Mouse (Mus musculus) forebrain, embryonic 10.5 days (tissue): ENCODE data around the gene Gnai1. TPM values are rescaled to one million over a fixed set of nuclear protein-coding genes. Genes with fewer than 3 reads are reported as not detected.
A peak's percentile ranks its signal among the peaks of the same experiment; 100 is the strongest.
"Not testable (repeated sequence)": the region's sequence is repeated elsewhere in the genome, so short reads cannot be mapped to it uniquely, and the experiment has no call there.

Experiments
- DNase-seq: peaks from one replicate; pipeline ENCODE4 v3.0.0-alpha.2; 2017; ENCODE audit warnings: low spot score; ENCODE audit errors: extremely low spot score
- H3K27ac ChIP-seq: fragments of 300-500 bp; sonication (generic); 2 replicates; pipeline ENCODE4 v1.5.1; 2016; ENCODE audit warnings: mild to moderate bottlenecking
- H3K27me3 ChIP-seq: fragments of 300-500 bp; sonication (generic); 2 replicates; pipeline ENCODE4 v1.6.1; 2016; ENCODE audit warnings: mild to moderate bottlenecking; ENCODE audit not compliant: poor library complexity, severe bottlenecking
- H3K36me3 ChIP-seq: fragments of 300-500 bp; sonication (generic); replicated peaks from 2 replicates; pipeline ENCODE4 v1.6.1; 2016; ENCODE audit warnings: mild to moderate bottlenecking, moderate library complexity
- H3K4me1 ChIP-seq: fragments of 300-500 bp; sonication (generic); 2 replicates; pipeline ENCODE4 v1.6.1; 2016
- H3K4me3 ChIP-seq: fragments of 300-500 bp; sonication (generic); 2 replicates; pipeline ENCODE4 v1.5.1; 2016; ENCODE audit warnings: mild to moderate bottlenecking, moderate library complexity
- H3K9me3 ChIP-seq: fragments of 300-500 bp; sonication (generic); 2 replicates; pipeline ENCODE4 v1.6.1; 2016; ENCODE audit warnings: mild to moderate bottlenecking, moderate library complexity
- WGBS: fragments of 180-500 bp; shearing (Covaris S2); methylation state at CpG from one replicate; pipeline ENCODE4 v1.1.7; 2016; 5-methylcytosine and 5-hydroxymethylcytosine counted together
- polyA plus RNA-seq: library from polyadenylated mRNA; unstranded; fragments of >200 nt; fragmentation: Nextera tagmentation; extraction: Ambion mirVana; gene quantifications from 2 replicates; pipeline ENCODE4 v1.2.1, GENCODE M21; 2016

Gnai1 gene
- polyA plus RNA-seq, result 11.2 and 11.6 TPM in 2 replicates

- Histone ChIP-seq H3K27ac (peak within 1 kb of the TSS; percentile 89), H3K4me1 (peaks cover 15% of the 10 kb centered on the region), H3K36me3 (no peaks in the 10 kb centered on the region), H3K9me3 (no peaks in the 10 kb centered on the region), H3K27me3 (peaks cover 23% of the 10 kb centered on the region), H3K4me3 (peak within 1 kb of the TSS; percentile 82)
- 4% methylated on average over 44 of the region's 76 CpGs for WGBS
- peak; percentile 76 for DNase-seq
Measured at GRCm38 (mm10) chr5:18360281-18360819, at the start of gene Gnai1. TSS of gene Gnai1 (minus strand) at chr5:18360355.

- DNase-seq, result no peak
- no peaks in the 10 kb centered on the region for H3K27me3 ChIP-seq
- peaks cover 5% of the 10 kb centered on the region for H3K4me1 ChIP-seq
- H3K9me3 ChIP-seq, result no peaks in the 10 kb centered on the region
- WGBS, result 8% methylated on average over 2 of the region's 2 CpGs
- H3K4me3 ChIP-seq, result no peak overlapping the region
- H3K36me3 ChIP-seq, result no peaks in the 10 kb centered on the region
- H3K27ac ChIP-seq, result no peak overlapping the region
Measured at GRCm38 (mm10) chr5:18367864-18368263, 7.7 kb upstream of the Gnai1 start.

GRCm38 (mm10) chr5:18365460-18365859 is 5.3 kb upstream of the Gnai1 start:
- 90% methylated on average over 3 of the region's 3 CpGs for WGBS
- no peak for DNase-seq
- no peaks in the 10 kb centered on the region for H3K36me3 ChIP-seq

GRCm38 (mm10) chr5:18360956-18361355 is 801 bp upstream of the Gnai1 start:
- Histone ChIP-seq H3K4me3 (peak overlapping the region; percentile 82), H3K4me1 (peaks cover 15% of the 10 kb centered on the region), H3K27ac (no peak overlapping the region), H3K27me3 (peaks cover 23% of the 10 kb centered on the region), H3K36me3 (no peaks in the 10 kb centered on the region), H3K9me3 (no peaks in the 10 kb centered on the region)
- DNase-seq, result no peak
- WGBS, result 28% methylated on average over 6 of the region's 6 CpGs

More at GRCm38 (mm10) chr5:18365460-18365859, 5.3 kb upstream of the Gnai1 start:
- no peaks in the 10 kb centered on the region for H3K9me3 ChIP-seq
- H3K27me3 ChIP-seq, result peaks cover 14% of the 10 kb centered on the region
- H3K4me3 ChIP-seq, result no peak overlapping the region
- H3K4me1 ChIP-seq, result peaks cover 9% of the 10 kb centered on the region
- no peak overlapping the region for H3K27ac ChIP-seq

GRCm38 (mm10) chr5:18359376-18360280 is 527 bp downstream of the Gnai1 start:
- peak; percentile 66 for DNase-seq
- WGBS, result under 1% methylated on average over 76 of the region's 76 CpGs

GRCm38 (mm10) chr5:18358778-18359177 is 1.4 kb downstream of the Gnai1 start:
- WGBS, result 42% methylated on average over 6 of the region's 6 CpGs
- peaks cover 15% of the 10 kb centered on the region for H3K4me1 ChIP-seq
- no peaks in the 10 kb centered on the region for H3K9me3 ChIP-seq
- H3K27me3 ChIP-seq, result peaks cover 23% of the 10 kb centered on the region
- peak overlapping the region; percentile 82 for H3K4me3 ChIP-seq
- no peak for DNase-seq
- H3K36me3 ChIP-seq, result no peaks in the 10 kb centered on the region
- no peak overlapping the region for H3K27ac ChIP-seq

More at GRCm38 (mm10) chr5:18359376-18360280, 527 bp downstream of the Gnai1 start:
- peaks cover 15% of the 10 kb centered on the region for H3K4me1 ChIP-seq
- H3K27me3 ChIP-seq, result peaks cover 23% of the 10 kb centered on the region
- no peaks in the 10 kb centered on the region for H3K9me3 ChIP-seq
- H3K36me3 ChIP-seq, result no peaks in the 10 kb centered on the region
- H3K4me3 ChIP-seq, result peak overlapping the region; percentile 82
- peak overlapping the region; percentile 89 for H3K27ac ChIP-seq

- peak; percentile 27 for DNase-seq
- H3K4me3 ChIP-seq, result no peak overlapping the region
- 14% methylated on average over 3 of the region's 3 CpGs for WGBS
- peaks cover 23% of the 10 kb centered on the region for H3K27me3 ChIP-seq
- H3K36me3 ChIP-seq, result no peaks in the 10 kb centered on the region
- H3K9me3 ChIP-seq, result no peaks in the 10 kb centered on the region
- H3K4me1 ChIP-seq, result peaks cover 15% of the 10 kb centered on the region
- H3K27ac ChIP-seq, result no peak overlapping the region
Measured at GRCm38 (mm10) chr5:18358191-18358590, 2.0 kb downstream of the Gnai1 start.

- no peak overlapping the region for H3K4me3 ChIP-seq
- peaks cover 10% of the 10 kb centered on the region for H3K9me3 ChIP-seq
- no peaks in the 10 kb centered on the region for H3K27me3 ChIP-seq
- H3K27ac ChIP-seq, result no peak overlapping the region
- no peaks in the 10 kb centered on the region for H3K4me1 ChIP-seq
- 90% methylated on average over 3 of the region's 3 CpGs for WGBS
- no peak for DNase-seq
- H3K36me3 ChIP-seq, result peaks cover 4% of the 10 kb centered on the region; the same call in 1 of the 2 replicates
Measured at GRCm38 (mm10) chr5:18347297-18347696, 12.9 kb downstream of the Gnai1 start.

- 95% methylated on average over 4 of the region's 4 CpGs for WGBS
- no peak for DNase-seq
- no peak overlapping the region for H3K27ac ChIP-seq
- H3K36me3 ChIP-seq, result peaks cover 4% of the 10 kb centered on the region; the same call in 1 of the 2 replicates
- H3K9me3 ChIP-seq, result peaks cover 10% of the 10 kb centered on the region
- no peaks in the 10 kb centered on the region for H3K4me1 ChIP-seq
- no peaks in the 10 kb centered on the region for H3K27me3 ChIP-seq
- H3K4me3 ChIP-seq, result no peak overlapping the region
Measured at GRCm38 (mm10) chr5:18343455-18344142, 16.6 kb downstream of the Gnai1 start.

GRCm38 (mm10) chr5:18342765-18343454 is 17.2 kb downstream of the Gnai1 start:
- no peak for DNase-seq
- H3K4me3 ChIP-seq, result no peak overlapping the region
- peaks cover 4% of the 10 kb centered on the region; the same call in 1 of the 2 replicates for H3K36me3 ChIP-seq
- WGBS, result 92% methylated on average over 4 of the region's 4 CpGs
- no peak overlapping the region for H3K27ac ChIP-seq
- H3K9me3 ChIP-seq, result peaks cover 10% of the 10 kb centered on the region
- no peaks in the 10 kb centered on the region for H3K27me3 ChIP-seq
- no peaks in the 10 kb centered on the region for H3K4me1 ChIP-seq

- DNase-seq, H3K27ac ChIP-seq, H3K4me3 ChIP-seq, H3K9me3 ChIP-seq, H3K36me3 ChIP-seq, H3K27me3 ChIP-seq, H3K4me1 ChIP-seq: not testable (repeated sequence)
- WGBS, result 100% methylated on average over 1 of the region's 1 CpGs
Measured at GRCm38 (mm10) chr5:18341876-18342275, 18.3 kb downstream of the Gnai1 start.

- H3K27me3 ChIP-seq, result no peaks in the 10 kb centered on the region
- no peaks in the 10 kb centered on the region for H3K4me1 ChIP-seq
- WGBS, result 94% methylated on average over 5 of the region's 5 CpGs
- H3K4me3 ChIP-seq, result no peak overlapping the region
- H3K36me3 ChIP-seq, result no peaks in the 10 kb centered on the region
- H3K27ac ChIP-seq, result no peak overlapping the region
- DNase-seq, result no peak
- H3K9me3 ChIP-seq, result no peaks in the 10 kb centered on the region
Measured at GRCm38 (mm10) chr5:18332256-18332655, 27.9 kb downstream of the Gnai1 start.
